Mouse (Mus musculus) E14TG2a.4 (cell line): ENCODE results near the gene Foxn3.

Experiments
- CTCF ChIP-seq: conservative IDR thresholded peaks from 2 replicates; pipeline ENCODE4 v1.5.1; 2014; ENCODE audit warnings: low read length
- NANOG ChIP-seq: IDR thresholded peaks from 2 replicates; pipeline ENCODE4 v1.6.1; 2014; ENCODE audit warnings: borderline replicate concordance, low read length, mixed read lengths

DNA sequence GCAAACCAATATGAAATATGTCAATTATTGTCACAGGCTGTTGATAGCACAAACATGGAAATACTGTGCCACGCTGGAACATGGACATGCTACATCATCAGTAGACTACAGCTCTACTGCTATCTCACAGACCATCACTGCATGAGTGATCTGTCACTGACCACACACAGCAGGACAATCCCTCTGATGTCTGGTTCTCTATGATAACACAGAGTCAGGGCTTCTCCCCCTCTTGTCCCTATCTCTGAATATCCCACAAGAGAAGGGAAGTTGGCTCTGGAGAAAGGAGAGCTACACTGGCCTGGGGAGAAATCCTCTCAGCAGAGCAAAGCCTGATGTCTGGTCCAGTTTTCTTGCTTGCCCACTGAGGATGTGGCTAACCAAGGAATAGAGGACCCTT, 288.8 kb downstream of the Foxn3 start:
- TF ChIP-seq CTCF: no peak
- no peak for TF ChIP-seq NANOG
